Mouse (Mus musculus) left cerebral cortex, postnatal 4 days (tissue): Measurements from ENCODE around the gene Eif4g1. TPM values are rescaled to one million over a fixed set of nuclear protein-coding genes. Genes with fewer than 3 reads are reported as not detected.

ENCODE experiments used
- DNase-seq: peaks from one replicate; pipeline ENCODE4 v3.0.0-alpha.2; 2022
- intact Hi-C: fragments of 180-260 bp; cut with DNase I; formaldehyde crosslinking; loops from one replicate; pipeline ENCODE4 v1.15.1; 2025
- total RNA-seq, 2 experiments: library from RNA; stranded (reverse); gene quantifications; 2 replicates each; pipeline ENCODE4 v1.2.3; 2021

Eif4g1 gene
- total RNA-seq, 2 experiments from 2014 or later: 362 to 378 TPM

- intact Hi-C loops: no loop called here
- no peak for DNase-seq
Observed at GRCm38 (mm10) chr16:20703071-20703470, 35.0 kb downstream of the Eif4g1 start.

- intact Hi-C loops: no loop called here
- DNase-seq: no peak
Observed at GRCm38 (mm10) chr16:20703699-20704400, 35.7 kb downstream of the Eif4g1 start.

- intact Hi-C loops: no loop called here
- no peak for DNase-seq
Observed at GRCm38 (mm10) chr16:20705786-20706185, 37.7 kb downstream of the Eif4g1 start.

- DNase-seq: no peak
- intact Hi-C loops: no loop called here
Observed at GRCm38 (mm10) chr16:20706407-20707055, 38.4 kb downstream of the Eif4g1 start.

- intact Hi-C loops: no loop called here
- DNase-seq: no peak
Observed at GRCm38 (mm10) chr16:20708220-20708938, 40.3 kb downstream of the Eif4g1 start.

GRCm38 (mm10) chr16:20708939-20709734 is 41.0 kb downstream of the Eif4g1 start:
- intact Hi-C loops: no loop called here

GRCm38 (mm10) chr16:20710370-20710769 is 42.3 kb downstream of the Eif4g1 start:
- DNase-seq: no peak
- intact Hi-C loops: no loop called here

More at GRCm38 (mm10) chr16:20708939-20709734, 41.0 kb downstream of the Eif4g1 start:
- DNase-seq: peak; percentile 74

GRCm38 (mm10) chr16:20710810-20711209 is 42.7 kb downstream of the Eif4g1 start:
- DNase-seq: no peak
- intact Hi-C loops: no loop called here

GRCm38 (mm10) chr16:20712190-20712589 is 44.1 kb downstream of the Eif4g1 start:
- DNase-seq: no peak
- intact Hi-C loops: no loop called here

GRCm38 (mm10) chr16:20712889-20713288 is 44.8 kb downstream of the Eif4g1 start:
- DNase-seq: no peak
- intact Hi-C loops: no loop called here

- no peak for DNase-seq
- intact Hi-C loops: loop anchor here (5.0 kb wide), 1 partner anchor 478 kb away; no protein-coding TSS in a partner anchor
Observed at GRCm38 (mm10) chr16:20714307-20715080, 46.4 kb downstream of the Eif4g1 start.

- no peak for DNase-seq
- intact Hi-C loops: loop anchor here (5.0 kb wide), 1 partner anchor 477 kb away; no protein-coding TSS in a partner anchor
Observed at GRCm38 (mm10) chr16:20715161-20715560, 47.0 kb downstream of the Eif4g1 start.

GRCm38 (mm10) chr16:20715566-20715965 is 47.5 kb downstream of the Eif4g1 start:
- intact Hi-C loops: loop anchor here (5.0 kb wide), 1 partner anchor 477 kb away; no protein-coding TSS in a partner anchor
- DNase-seq: no peak

- intact Hi-C loops: loop anchor here (5.0 kb wide), 1 partner anchor 476 kb away; no protein-coding TSS in a partner anchor
- DNase-seq: peak; percentile 88
Observed at GRCm38 (mm10) chr16:20715976-20716840, 48.1 kb downstream of the Eif4g1 start.

GRCm38 (mm10) chr16:20716841-20717180 is 48.7 kb downstream of the Eif4g1 start:
- no peak for DNase-seq
- intact Hi-C loops: loop anchor here (5.0 kb wide), 1 partner anchor 475 kb away; no protein-coding TSS in a partner anchor

- DNase-seq: peak; percentile 97
- intact Hi-C loops: loop anchor here (5.0 kb wide), 1 partner anchor 475 kb away; no protein-coding TSS in a partner anchor
Observed at GRCm38 (mm10) chr16:20717181-20717977, 49.3 kb downstream of the Eif4g1 start, which contains the start of the genes Polr2h and Clcn2. Polr2h (plus strand) TSS chr16:20717665. Clcn2 (minus strand) TSS chr16:20717746.

GRCm38 (mm10) chr16:20717978-20718670 is 50.0 kb downstream of the Eif4g1 start:
- DNase-seq: no peak
- intact Hi-C loops: loop anchor here (5.0 kb wide), 1 partner anchor 474 kb away; no protein-coding TSS in a partner anchor
